Mouse (Mus musculus): ENCODE measurements around the gene Abcg5. TPM values are rescaled to one million over a fixed set of nuclear protein-coding genes. Genes with fewer than 3 reads are reported as not detected.

Abcg5 gene
- total and polyA plus RNA-seq, 2 experiments from 2014 or later: 1.2 to 1.5 TPM

GRCm38 (mm10) chr17:84674048-84674447, 8.8 kb downstream of the Abcg5 start:
- Histone ChIP-seq H3K9me3 (ENCODE audit: low read length) (no peaks in the 10 kb centered on the region), H3K36me3 (ENCODE audit: insufficient read depth) (no peaks in the 10 kb centered on the region), H3K4me1 (ENCODE audit: insufficient read depth) (no peaks in the 10 kb centered on the region), H3K4me3 (ENCODE audit: low read depth, low read length) (no peak overlapping the region), H3K27ac (ENCODE audit: low read depth, low read length) (no peak overlapping the region), H3K4me2 (ENCODE audit: low read depth) (no peak overlapping the region), H3K27me3 (ENCODE audit: insufficient read depth, low read length) (peaks cover 13% of the 10 kb centered on the region; the same call in 1 of the 2 replicates), H3K9ac (no peak overlapping the region)
- DNase-seq (no peak), ATAC-seq (no peak)
- WGBS: 15% methylated on average over 7 of the region's 7 CpGs
- no peak for TF ChIP-seq CTCF (IDR thresholded peaks at IDR 0.05; ENCODE audit: low read depth)

- H3K27me3 ChIP-seq (ENCODE audit: insufficient read depth, low read length): peaks cover 13% of the 10 kb centered on the region
- no peak overlapping the region for H3K27ac ChIP-seq (ENCODE audit: low read depth, low read length)
- no peak overlapping the region for H3K9ac ChIP-seq
- TF ChIP-seq CTCF (IDR thresholded peaks at IDR 0.05; ENCODE audit: low read depth): no peak
- H3K9me3 ChIP-seq (ENCODE audit: low read length): no peaks in the 10 kb centered on the region
- no peak overlapping the region for H3K4me2 ChIP-seq (ENCODE audit: low read depth)
- 72% methylated on average over 16 of the region's 16 CpGs for WGBS
- ATAC-seq (no peak), DNase-seq (no peak)
- H3K4me1 ChIP-seq (ENCODE audit: insufficient read depth): no peaks in the 10 kb centered on the region
- no peak overlapping the region for H3K4me3 ChIP-seq (ENCODE audit: low read depth, low read length)
- H3K36me3 ChIP-seq (ENCODE audit: insufficient read depth): no peaks in the 10 kb centered on the region
Measured at GRCm38 (mm10) chr17:84672376-84673369, 10.1 kb downstream of the Abcg5 start.

GRCm38 (mm10) chr17:84667848-84668247, 15.0 kb downstream of the Abcg5 start:
- no peak for DNase-seq
- Histone ChIP-seq H3K27me3 (ENCODE audit: insufficient read depth, low read length) (no peaks in the 10 kb centered on the region; the same call in none of the 2 replicates), H3K4me3 (ENCODE audit: low read depth, low read length) (no peak overlapping the region), H3K9ac (no peak overlapping the region), H3K27ac (ENCODE audit: low read depth, low read length) (no peak overlapping the region), H3K9me3 (ENCODE audit: low read length) (no peaks in the 10 kb centered on the region), H3K4me2 (ENCODE audit: low read depth) (no peak overlapping the region), H3K4me1 (ENCODE audit: insufficient read depth) (no peaks in the 10 kb centered on the region), H3K36me3 (ENCODE audit: insufficient read depth) (no peaks in the 10 kb centered on the region)
- 92% methylated on average over 3 of the region's 3 CpGs for WGBS
- ATAC-seq: no peak
- TF ChIP-seq CTCF (IDR thresholded peaks at IDR 0.05; ENCODE audit: low read depth): no peak

- 63% methylated on average over 9 of the region's 9 CpGs for WGBS
- H3K4me1 ChIP-seq (ENCODE audit: insufficient read depth): no peaks in the 10 kb centered on the region
- no peak for TF ChIP-seq CTCF (IDR thresholded peaks at IDR 0.05; ENCODE audit: low read depth)
Measured at GRCm38 (mm10) chr17:84665691-84666090, 17.1 kb downstream of the Abcg5 start.

GRCm38 (mm10) chr17:84665053-84665452, 17.8 kb downstream of the Abcg5 start:
- ATAC-seq (no peak), DNase-seq (no peak)
- H3K4me3 ChIP-seq (ENCODE audit: low read depth, low read length): no peak overlapping the region
- H3K9ac ChIP-seq: no peak overlapping the region
- no peak overlapping the region for H3K4me2 ChIP-seq (ENCODE audit: low read depth)
- H3K27ac ChIP-seq (ENCODE audit: low read depth, low read length): no peak overlapping the region
- WGBS: 66% methylated on average over 10 of the region's 10 CpGs
- no peaks in the 10 kb centered on the region; the same call in 1 of the 2 replicates for H3K27me3 ChIP-seq (ENCODE audit: insufficient read depth, low read length)
- H3K36me3 ChIP-seq (ENCODE audit: insufficient read depth): no peaks in the 10 kb centered on the region
- H3K4me1 ChIP-seq (ENCODE audit: insufficient read depth): no peaks in the 10 kb centered on the region
- no peaks in the 10 kb centered on the region for H3K9me3 ChIP-seq (ENCODE audit: low read length)
- TF ChIP-seq CTCF (IDR thresholded peaks at IDR 0.05; ENCODE audit: low read depth): no peak

More at GRCm38 (mm10) chr17:84665691-84666090, 17.1 kb downstream of the Abcg5 start:
- H3K9me3 ChIP-seq (ENCODE audit: low read length): no peaks in the 10 kb centered on the region
- H3K9ac ChIP-seq: no peak overlapping the region
- no peak overlapping the region for H3K4me2 ChIP-seq (ENCODE audit: low read depth)
- ATAC-seq (no peak), DNase-seq (no peak)
- no peaks in the 10 kb centered on the region for H3K36me3 ChIP-seq (ENCODE audit: insufficient read depth)
- no peak overlapping the region for H3K4me3 ChIP-seq (ENCODE audit: low read depth, low read length)
- H3K27ac ChIP-seq (ENCODE audit: low read depth, low read length): no peak overlapping the region
- no peaks in the 10 kb centered on the region; the same call in 1 of the 2 replicates for H3K27me3 ChIP-seq (ENCODE audit: insufficient read depth, low read length)

GRCm38 (mm10) chr17:84658951-84659350, 23.9 kb downstream of the Abcg5 start:
- ATAC-seq (no peak), DNase-seq (no peak)
- Histone ChIP-seq H3K27me3 (ENCODE audit: insufficient read depth, low read length) (no peaks in the 10 kb centered on the region), H3K36me3 (ENCODE audit: insufficient read depth) (no peaks in the 10 kb centered on the region), H3K9me3 (ENCODE audit: low read length) (no peaks in the 10 kb centered on the region), H3K4me3 (ENCODE audit: low read depth, low read length) (no peak overlapping the region), H3K4me1 (ENCODE audit: insufficient read depth) (no peaks in the 10 kb centered on the region), H3K9ac (no peak overlapping the region), H3K27ac (ENCODE audit: low read depth, low read length) (no peak overlapping the region), H3K4me2 (ENCODE audit: low read depth) (no peak overlapping the region)
- 86% methylated on average over 8 of the region's 8 CpGs for WGBS
- TF ChIP-seq CTCF (IDR thresholded peaks at IDR 0.05; ENCODE audit: low read depth): no peak

- WGBS: 54% methylated on average over 5 of the region's 5 CpGs
- no peak for ATAC-seq
- no peak for TF ChIP-seq CTCF (IDR thresholded peaks at IDR 0.05; ENCODE audit: low read depth)
- no peak overlapping the region for H3K27ac ChIP-seq (ENCODE audit: low read depth, low read length)
- H3K4me3 ChIP-seq (ENCODE audit: low read depth, low read length): no peak overlapping the region
- H3K4me1 ChIP-seq (ENCODE audit: insufficient read depth): no peaks in the 10 kb centered on the region
- no peak for DNase-seq
- no peaks in the 10 kb centered on the region for H3K27me3 ChIP-seq (ENCODE audit: insufficient read depth, low read length)
- no peaks in the 10 kb centered on the region; the same call in 1 of the 2 replicates for H3K36me3 ChIP-seq (ENCODE audit: insufficient read depth)
- no peaks in the 10 kb centered on the region for H3K9me3 ChIP-seq (ENCODE audit: low read length)
- H3K9ac ChIP-seq: no peak overlapping the region
- no peak overlapping the region for H3K4me2 ChIP-seq (ENCODE audit: low read depth)
Measured at GRCm38 (mm10) chr17:84658195-84658594, 24.6 kb downstream of the Abcg5 start.
